Mouse (Mus musculus): ENCODE data around the gene Hsd17b2. TPM values are rescaled to one million over a fixed set of nuclear protein-coding genes. Genes with fewer than 3 reads are reported as not detected.
"Not testable (repeated sequence)": the region's sequence is repeated elsewhere in the genome, so short reads cannot be mapped to it uniquely, and the experiment has no call there.

Hsd17b2 gene
- total RNA-seq, 4 experiments from 2014 or later, result not detected

GRCm38 (mm10) chr8:117714604-117715003, 12.9 kb downstream of the Hsd17b2 start:
- DNase-seq (ENCODE audit: low spot score in 2 of 2), result no peak

DNA sequence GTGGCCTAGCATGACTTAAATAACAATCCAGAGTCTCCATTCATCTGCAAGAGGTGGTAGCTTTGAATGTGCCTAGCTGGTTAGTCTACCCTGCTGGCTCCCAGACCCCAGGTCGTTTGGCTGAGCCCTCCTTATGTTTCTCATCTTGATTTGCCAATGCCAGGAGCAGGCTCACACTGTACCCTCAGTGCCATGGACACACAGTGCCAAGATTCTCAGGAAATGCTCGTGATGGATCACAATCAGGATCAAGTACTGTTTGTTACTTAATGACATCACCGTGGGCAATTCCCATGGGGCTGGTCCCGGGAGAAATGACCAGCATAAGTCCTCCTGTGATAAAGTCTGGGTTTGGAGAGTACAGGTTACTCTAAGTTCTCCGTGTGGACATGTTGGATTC, 14.2 kb downstream of the Hsd17b2 start:
- DNase-seq (ENCODE audit: low spot score in 2 of 2), result no peak

- DNase-seq (ENCODE audit: low spot score in 2 of 2), result no peak
Observed at GRCm38 (mm10) chr8:117718152-117718860, 16.6 kb downstream of the Hsd17b2 start.

GRCm38 (mm10) chr8:117726467-117726866, 24.8 kb downstream of the Hsd17b2 start:
- no peak for DNase-seq (ENCODE audit: low spot score in 2 of 2)

GRCm38 (mm10) chr8:117727561-117727960, 25.9 kb downstream of the Hsd17b2 start:
- no peak for DNase-seq (ENCODE audit: low spot score in 2 of 2)

GRCm38 (mm10) chr8:117728234-117728633, 26.5 kb downstream of the Hsd17b2 start:
- DNase-seq (ENCODE audit: low spot score in 2 of 2), result no peak

GRCm38 (mm10) chr8:117730980-117731379, 29.3 kb downstream of the Hsd17b2 start:
- no peak for DNase-seq (ENCODE audit: low spot score in 2 of 2)

GRCm38 (mm10) chr8:117736657-117737175, 35.0 kb downstream of the Hsd17b2 start:
- no peak for DNase-seq (ENCODE audit: low spot score in 2 of 2)

DNA sequence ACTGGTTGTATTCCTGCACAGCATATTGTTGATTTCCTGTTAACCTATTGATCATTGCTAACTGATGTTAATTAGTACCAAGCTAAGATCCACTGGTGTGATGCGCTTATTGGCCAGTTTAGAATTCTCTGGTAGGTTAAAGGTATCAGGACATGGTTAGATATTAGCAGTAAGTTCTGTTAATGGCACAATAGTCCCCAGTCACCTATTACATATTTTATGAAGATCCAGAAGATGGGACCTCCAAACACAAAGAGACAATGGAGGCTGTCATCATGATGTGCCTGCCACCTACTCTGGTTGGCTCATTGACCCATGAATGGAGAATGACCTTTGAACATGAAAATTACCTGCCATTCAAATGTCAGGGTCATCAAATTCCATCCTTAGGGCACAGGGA, 36.5 kb downstream of the Hsd17b2 start:
- not testable (repeated sequence) for DNase-seq (ENCODE audit: low spot score in 2 of 2)

DNA sequence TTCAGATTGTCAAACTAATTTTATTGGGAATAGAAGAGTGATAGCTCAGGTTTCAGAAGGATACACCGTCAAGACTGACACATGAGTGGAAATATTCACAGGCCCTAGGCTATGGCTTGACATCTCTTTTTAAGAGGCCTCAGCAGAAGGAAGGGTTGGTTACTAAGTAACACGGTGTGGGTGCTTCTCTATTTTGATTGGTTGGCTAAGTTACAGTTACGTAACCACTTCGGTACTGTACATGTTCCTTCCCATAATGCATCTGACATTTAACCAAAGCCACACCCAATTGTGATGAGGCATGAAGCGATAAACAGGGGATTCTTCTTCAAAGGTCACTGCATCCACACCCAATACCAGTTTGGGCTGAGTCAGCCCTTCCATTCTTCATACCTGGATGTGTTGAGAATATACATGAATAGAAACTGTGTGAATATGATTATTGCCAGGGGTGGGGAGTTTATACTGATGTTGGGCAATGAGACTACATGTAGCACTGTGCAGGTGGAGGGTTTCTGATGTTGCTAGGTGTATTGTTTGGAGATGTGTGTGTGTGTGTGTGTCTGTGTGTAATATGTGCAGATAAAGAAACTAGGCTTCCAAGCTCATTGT, 38.8 kb downstream of the Hsd17b2 start:
- DNase-seq (ENCODE audit: low spot score in 2 of 2), result no peak

DNA sequence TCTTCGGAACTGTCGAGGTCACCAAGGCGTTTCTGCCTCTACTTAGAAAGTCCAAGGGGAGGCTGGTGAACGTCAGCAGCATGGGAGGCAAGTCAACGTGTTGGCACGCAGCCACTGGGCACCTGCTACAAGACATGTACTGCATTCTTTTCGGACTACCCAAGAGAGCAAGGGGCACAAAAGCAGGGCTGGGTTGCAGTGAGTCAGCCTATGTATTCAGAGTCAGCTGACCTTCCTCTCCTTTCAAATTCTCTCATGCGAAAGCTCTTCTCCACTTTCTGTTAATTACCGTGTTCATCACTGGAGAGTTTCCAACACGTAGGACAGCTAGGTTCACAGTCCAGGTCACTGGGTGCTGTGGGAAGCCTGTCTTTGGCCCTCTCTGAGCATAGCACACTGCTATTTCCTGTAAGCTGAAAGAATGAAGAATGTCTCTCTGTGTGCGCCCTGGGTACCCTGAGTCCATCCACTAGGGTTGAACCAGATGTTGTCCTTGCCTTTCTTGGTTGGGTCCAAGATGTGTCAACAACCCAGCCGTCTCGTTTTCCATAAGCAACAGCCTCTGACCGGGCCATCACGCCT, 40.8 kb downstream of the Hsd17b2 start:
- no peak for DNase-seq (ENCODE audit: low spot score in 2 of 2)

- no peak for DNase-seq (ENCODE audit: low spot score in 2 of 2)
Observed at GRCm38 (mm10) chr8:117746651-117747050, 44.9 kb downstream of the Hsd17b2 start.

- no peak for DNase-seq (ENCODE audit: low spot score in 2 of 2)
Observed at GRCm38 (mm10) chr8:117747428-117747827, 45.7 kb downstream of the Hsd17b2 start.

DNA sequence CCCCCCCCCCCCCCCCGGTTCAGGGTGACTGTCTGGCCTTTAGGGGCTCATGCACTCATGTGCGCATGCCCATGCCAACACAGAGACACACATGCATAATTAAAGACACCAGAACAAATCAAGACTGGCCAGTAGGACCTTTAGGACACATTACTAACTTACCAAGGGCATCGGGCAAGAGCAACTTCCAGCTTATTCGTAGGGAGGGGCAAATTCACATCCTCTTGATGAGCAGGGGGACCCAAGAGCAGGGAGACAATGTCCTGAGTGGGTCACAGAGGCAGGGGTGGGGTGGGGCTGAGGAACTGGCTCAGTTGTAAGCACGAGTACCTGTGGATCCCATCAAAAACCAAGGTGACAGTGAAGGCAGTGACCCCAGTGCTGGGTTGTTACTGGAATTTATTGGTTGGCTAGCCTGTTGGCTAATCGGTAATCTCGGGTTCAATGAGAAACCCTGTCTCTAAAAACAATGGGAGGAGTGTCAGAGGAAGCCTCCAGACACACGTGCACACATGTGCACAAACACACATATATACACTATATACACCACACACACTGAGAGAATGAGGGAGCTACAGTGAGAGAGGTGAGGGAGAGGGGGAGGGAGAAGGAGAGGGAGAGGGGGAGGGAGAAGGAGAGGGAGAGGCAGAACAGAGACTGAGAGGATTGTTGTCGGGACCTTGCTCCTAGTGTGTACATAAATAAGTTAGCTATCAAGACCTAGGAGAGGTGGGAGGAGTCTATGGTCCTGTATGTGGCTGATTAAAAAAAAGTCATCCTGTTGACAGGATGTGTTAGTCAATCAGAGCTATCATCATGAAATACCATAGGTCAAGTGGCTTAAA, 46.4 kb downstream of the Hsd17b2 start:
- DNase-seq (ENCODE audit: low spot score in 2 of 2), result no peak

GRCm38 (mm10) chr8:117749436-117749835, 47.7 kb downstream of the Hsd17b2 start:
- DNase-seq (ENCODE audit: low spot score in 2 of 2), result no peak

- DNase-seq (ENCODE audit: low spot score in 2 of 2), result no peak
Observed at GRCm38 (mm10) chr8:117757900-117758299, 56.2 kb downstream of the Hsd17b2 start.

- no peak for DNase-seq (ENCODE audit: low spot score in 2 of 2)
Observed at GRCm38 (mm10) chr8:117762776-117763175, 61.1 kb downstream of the Hsd17b2 start.

- no peak for DNase-seq (ENCODE audit: low spot score in 2 of 2)
Observed at GRCm38 (mm10) chr8:117764625-117765024, 62.9 kb downstream of the Hsd17b2 start.

DNA sequence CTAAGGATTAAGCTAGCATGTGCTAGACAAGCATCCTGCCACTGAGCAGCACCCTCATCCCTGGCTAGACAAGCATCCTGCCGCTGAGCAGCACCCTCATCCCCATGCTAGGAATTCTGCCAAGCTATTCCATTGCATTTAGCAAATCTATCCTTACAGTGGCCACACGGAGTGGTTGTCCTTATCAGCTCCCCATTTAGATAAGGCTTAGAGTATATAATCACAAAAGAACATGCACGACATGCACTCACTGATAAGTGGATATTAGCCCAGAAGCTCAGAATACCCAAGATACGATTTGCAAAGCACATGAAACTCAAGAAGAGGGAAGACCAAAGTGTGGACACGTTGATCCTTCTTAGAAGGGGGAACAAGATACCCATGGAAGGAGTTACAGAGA, 64.2 kb downstream of the Hsd17b2 start:
- no peak for DNase-seq (ENCODE audit: low spot score in 2 of 2)

DNA sequence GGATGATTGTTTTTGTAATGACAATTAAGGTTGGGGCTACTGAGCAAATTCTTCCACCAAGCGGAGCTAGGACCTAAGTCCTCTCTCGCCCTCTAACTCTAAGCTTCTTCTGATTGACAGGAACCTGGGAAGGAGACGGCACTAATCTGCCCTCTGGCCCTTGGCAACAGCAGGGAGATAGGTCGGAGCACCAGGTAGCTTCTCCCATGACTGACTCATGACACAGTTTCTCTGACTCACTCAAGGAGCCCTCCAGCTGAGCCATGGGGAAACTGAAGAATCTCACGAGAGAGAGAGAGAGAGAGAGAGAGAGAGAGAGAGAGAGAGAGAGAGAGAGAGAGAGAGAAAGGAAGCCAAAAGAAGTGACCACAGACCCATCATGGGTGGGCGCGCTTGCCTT, 67.3 kb downstream of the Hsd17b2 start:
- no peak for DNase-seq (ENCODE audit: low spot score in 2 of 2)

DNA sequence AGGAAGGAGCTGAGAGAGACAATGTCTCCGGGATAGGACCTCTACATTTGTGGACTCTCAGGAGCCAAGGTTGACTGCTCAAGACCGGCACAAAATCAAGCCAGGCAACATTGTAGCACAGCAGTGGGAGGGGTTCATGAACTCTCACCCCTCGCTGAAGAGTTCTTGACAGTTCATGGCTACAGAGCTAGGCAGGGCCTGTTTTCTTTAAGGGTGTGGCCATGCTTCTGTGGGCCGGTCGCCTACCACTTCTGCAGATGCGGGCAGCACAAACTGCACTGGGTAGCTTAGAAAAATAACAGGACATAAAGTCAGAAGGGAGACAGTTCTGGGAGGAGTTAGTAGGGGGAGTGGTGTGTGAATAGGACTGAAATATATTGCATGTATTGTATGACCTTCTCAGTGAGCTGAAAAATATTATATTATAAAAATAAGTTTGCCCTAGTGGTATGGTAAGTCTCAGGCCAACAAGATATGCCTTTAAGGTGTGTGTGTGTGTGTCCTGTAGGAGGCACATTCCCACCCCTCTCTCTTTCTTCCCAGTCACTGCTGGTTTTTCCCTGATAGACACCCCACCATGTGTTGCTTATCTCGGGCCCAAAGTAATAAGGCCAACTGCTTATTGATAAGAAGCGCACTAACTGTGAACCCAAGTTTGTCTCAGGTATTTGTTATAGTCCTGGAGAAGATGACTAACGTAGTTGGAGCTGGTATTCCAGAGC, 69.6 kb downstream of the Hsd17b2 start:
- no peak for DNase-seq (ENCODE audit: low spot score in 2 of 2)
